Mouse (Mus musculus) kidney, embryonic 15.5 days (tissue): Measurements from ENCODE around the gene Myo16. TPM values are rescaled to one million over a fixed set of nuclear protein-coding genes. Genes with fewer than 3 reads are reported as not detected.

Experiments
- ATAC-seq: fragments of 200-750 bp; cut with Nextera tagmentation; replicated peaks from 2 replicates; pipeline ENCODE4 v1.8.0; 2017; ENCODE audit warnings: moderate TSS enrichment; ENCODE audit not compliant: low FRiP score
- H3K27ac ChIP-seq: fragments of 300-500 bp; sonication (generic); 2 replicates; pipeline ENCODE4 v1.5.1; 2015; ENCODE audit warnings: mild to moderate bottlenecking, inconsistent platforms
- H3K27me3 ChIP-seq: fragments of 300-500 bp; sonication (generic); 2 replicates; pipeline ENCODE4 v1.6.1; 2015; ENCODE audit warnings: inconsistent platforms
- H3K36me3 ChIP-seq: fragments of 300-500 bp; sonication (generic); 2 replicates; pipeline ENCODE4 v1.6.1; 2015; ENCODE audit warnings: inconsistent platforms
- H3K4me1 ChIP-seq: fragments of 300-500 bp; sonication (generic); 2 replicates; pipeline ENCODE4 v1.6.1; 2015; ENCODE audit warnings: inconsistent platforms
- H3K4me2 ChIP-seq: fragments of 300-500 bp; sonication (generic); 2 replicates; pipeline ENCODE4 v1.6.1; 2015; ENCODE audit warnings: moderate library complexity, mild to moderate bottlenecking, inconsistent platforms
- H3K4me3 ChIP-seq: fragments of 300-500 bp; sonication (generic); replicated peaks from 2 replicates; pipeline ENCODE4 v1.5.1; 2015; ENCODE audit warnings: mild to moderate bottlenecking, inconsistent platforms
- H3K9ac ChIP-seq: fragments of 300-500 bp; sonication (generic); 2 replicates; pipeline ENCODE4 v1.6.1; 2015; ENCODE audit warnings: mild to moderate bottlenecking, inconsistent platforms
- H3K9me3 ChIP-seq: fragments of 300-500 bp; sonication (generic); replicated peaks from 2 replicates; pipeline ENCODE4 v1.6.1; 2016; ENCODE audit warnings: inconsistent platforms
- WGBS: fragments of 180-500 bp; shearing (Covaris S2); methylation state at CpG from one replicate; pipeline ENCODE4 v1.1.7; 2015; ENCODE audit warnings: mixed read lengths; 5-methylcytosine and 5-hydroxymethylcytosine counted together
- polyA plus RNA-seq: library from polyadenylated mRNA; unstranded; fragments of >200 nt; fragmentation: Nextera tagmentation; extraction: Ambion mirVana; gene quantifications from 2 replicates; pipeline ENCODE4 v1.2.1, GENCODE M21; 2015

Myo16 gene
- polyA plus RNA-seq, 1 experiment from 2014 or later, result 0.34 TPM

GRCm38 (mm10) chr8:10243344-10243743 is 89.6 kb downstream of the Myo16 start:
- no peaks in the 10 kb centered on the region for H3K36me3 ChIP-seq
- no peak overlapping the region for H3K4me2 ChIP-seq
- H3K27ac ChIP-seq, result no peak overlapping the region
- H3K4me1 ChIP-seq, result 0 out of 2 replicates have a peak, but pooled peaks cover 3% of the 10 kb centered on the region
- H3K4me3 ChIP-seq, result no peak overlapping the region
- H3K27me3 ChIP-seq, result peaks cover 7% of the 10 kb centered on the region
- H3K9me3 ChIP-seq, result no peaks in the 10 kb centered on the region
- ATAC-seq, result no peak
- no peak overlapping the region for H3K9ac ChIP-seq
- WGBS, result 15% methylated on average over 3 of the region's 3 CpGs

GRCm38 (mm10) chr8:10249156-10249555 is 95.4 kb downstream of the Myo16 start:
- H3K27ac ChIP-seq, result no peak overlapping the region
- no peaks in the 10 kb centered on the region for H3K9me3 ChIP-seq
- 3% methylated on average over 15 of the region's 15 CpGs for WGBS
- peaks cover 37% of the 10 kb centered on the region for H3K27me3 ChIP-seq
- no peak overlapping the region for H3K4me2 ChIP-seq
- no peak for ATAC-seq
- no peaks in the 10 kb centered on the region for H3K36me3 ChIP-seq
- H3K9ac ChIP-seq, result no peak overlapping the region
- H3K4me3 ChIP-seq, result no peak overlapping the region
- 0 out of 2 replicates have a peak, but pooled peaks cover 3% of the 10 kb centered on the region for H3K4me1 ChIP-seq

- H3K4me3 ChIP-seq, result no peak overlapping the region
- no peaks in the 10 kb centered on the region for H3K4me1 ChIP-seq
- H3K9me3 ChIP-seq, result no peaks in the 10 kb centered on the region
- H3K4me2 ChIP-seq, result no peak overlapping the region
- H3K36me3 ChIP-seq, result no peaks in the 10 kb centered on the region
- H3K27ac ChIP-seq, result no peak overlapping the region
- no peak for ATAC-seq
- WGBS, result 65% methylated on average over 2 of the region's 2 CpGs
- no peak overlapping the region for H3K9ac ChIP-seq
- peaks cover 8% of the 10 kb centered on the region; the same call in 1 of the 2 replicates for H3K27me3 ChIP-seq
Observed at GRCm38 (mm10) chr8:10255741-10256140, 102.0 kb downstream of the Myo16 start.

GRCm38 (mm10) chr8:10256563-10256962 is 102.9 kb downstream of the Myo16 start:
- Histone ChIP-seq H3K4me2 (no peak overlapping the region), H3K9me3 (no peaks in the 10 kb centered on the region), H3K4me1 (no peaks in the 10 kb centered on the region), H3K4me3 (no peak overlapping the region), H3K36me3 (no peaks in the 10 kb centered on the region), H3K27me3 (0 out of 2 replicates have a peak, but pooled peaks cover under 1% of the 10 kb centered on the region), H3K27ac (no peak overlapping the region), H3K9ac (no peak overlapping the region)
- ATAC-seq, result no peak
- WGBS, result 83% methylated on average over 3 of the region's 3 CpGs

GRCm38 (mm10) chr8:10270094-10270493 is 116.4 kb downstream of the Myo16 start:
- ATAC-seq, result no peak
- no peak overlapping the region for H3K27ac ChIP-seq
- WGBS, result 83% methylated on average over 4 of the region's 4 CpGs
- no peak overlapping the region for H3K4me3 ChIP-seq
- H3K9ac ChIP-seq, result no peak overlapping the region
- H3K36me3 ChIP-seq, result no peaks in the 10 kb centered on the region
- no peaks in the 10 kb centered on the region for H3K4me1 ChIP-seq
- no peaks in the 10 kb centered on the region for H3K9me3 ChIP-seq
- H3K27me3 ChIP-seq, result no peaks in the 10 kb centered on the region
- no peak overlapping the region for H3K4me2 ChIP-seq

GRCm38 (mm10) chr8:10292600-10292999 is 138.9 kb downstream of the Myo16 start:
- ATAC-seq, result no peak
- Histone ChIP-seq H3K4me2 (no peak overlapping the region), H3K4me3 (no peak overlapping the region), H3K9me3 (no peaks in the 10 kb centered on the region), H3K36me3 (no peaks in the 10 kb centered on the region), H3K27ac (no peak overlapping the region), H3K27me3 (no peaks in the 10 kb centered on the region), H3K4me1 (no peaks in the 10 kb centered on the region), H3K9ac (no peak overlapping the region)
- WGBS, result 72% methylated on average over 4 of the region's 4 CpGs

GRCm38 (mm10) chr8:10300797-10301196 is 147.1 kb downstream of the Myo16 start:
- ATAC-seq, result no peak
- Histone ChIP-seq H3K4me1 (no peaks in the 10 kb centered on the region), H3K4me2 (no peak overlapping the region), H3K4me3 (no peak overlapping the region), H3K36me3 (no peaks in the 10 kb centered on the region), H3K27ac (no peak overlapping the region), H3K9ac (no peak overlapping the region), H3K27me3 (no peaks in the 10 kb centered on the region), H3K9me3 (no peaks in the 10 kb centered on the region)
- WGBS, result 49% methylated on average over 3 of the region's 3 CpGs

- WGBS, result 78% methylated on average over 4 of the region's 4 CpGs
- Histone ChIP-seq H3K36me3 (no peaks in the 10 kb centered on the region), H3K4me1 (peaks cover 6% of the 10 kb centered on the region; the same call in 1 of the 2 replicates), H3K9me3 (no peaks in the 10 kb centered on the region), H3K4me2 (no peak overlapping the region), H3K27ac (no peak overlapping the region), H3K9ac (no peak overlapping the region), H3K27me3 (no peaks in the 10 kb centered on the region), H3K4me3 (no peak overlapping the region)
- ATAC-seq, result no peak
Observed at GRCm38 (mm10) chr8:10303061-10303460, 149.3 kb downstream of the Myo16 start.

GRCm38 (mm10) chr8:10303992-10304391 is 150.3 kb downstream of the Myo16 start:
- 82% methylated on average over 3 of the region's 3 CpGs for WGBS
- no peak for ATAC-seq
- H3K9me3 ChIP-seq, result no peaks in the 10 kb centered on the region

GRCm38 (mm10) chr8:10304721-10305120 is 151.0 kb downstream of the Myo16 start:
- no peaks in the 10 kb centered on the region; the same call in 1 of the 2 replicates for H3K27me3 ChIP-seq
- ATAC-seq, result no peak
- H3K9ac ChIP-seq, result no peak overlapping the region
- no peak overlapping the region for H3K4me2 ChIP-seq
- H3K4me3 ChIP-seq, result no peak overlapping the region
- H3K9me3 ChIP-seq, result no peaks in the 10 kb centered on the region
- no peaks in the 10 kb centered on the region for H3K36me3 ChIP-seq
- WGBS, result 83% methylated on average over 1 of the region's 1 CpGs
- H3K4me1 ChIP-seq, result peaks cover 9% of the 10 kb centered on the region; the same call in 1 of the 2 replicates
- no peak overlapping the region for H3K27ac ChIP-seq

More at GRCm38 (mm10) chr8:10303992-10304391, 150.3 kb downstream of the Myo16 start:
- no peaks in the 10 kb centered on the region for H3K27me3 ChIP-seq
- H3K4me1 ChIP-seq, result peaks cover 9% of the 10 kb centered on the region; the same call in 1 of the 2 replicates
- H3K27ac ChIP-seq, result no peak overlapping the region
- no peak overlapping the region for H3K9ac ChIP-seq
- no peak overlapping the region for H3K4me2 ChIP-seq
- no peak overlapping the region for H3K4me3 ChIP-seq
- no peaks in the 10 kb centered on the region for H3K36me3 ChIP-seq

- Histone ChIP-seq H3K4me3 (no peak overlapping the region), H3K4me2 (no peak overlapping the region), H3K27me3 (no peaks in the 10 kb centered on the region; the same call in 1 of the 2 replicates), H3K9ac (no peak overlapping the region), H3K27ac (no peak overlapping the region), H3K4me1 (peaks cover 9% of the 10 kb centered on the region; the same call in 1 of the 2 replicates), H3K9me3 (no peaks in the 10 kb centered on the region), H3K36me3 (no peaks in the 10 kb centered on the region)
- WGBS, result 19% methylated on average over 6 of the region's 6 CpGs
- ATAC-seq, result peak; percentile 43; the same call in 1 of the 2 replicates
Observed at GRCm38 (mm10) chr8:10307345-10307744, 153.6 kb downstream of the Myo16 start.

GRCm38 (mm10) chr8:10307770-10308476 is 154.2 kb downstream of the Myo16 start:
- 22% methylated on average over 12 of the region's 12 CpGs for WGBS
- H3K4me3 ChIP-seq, result no peak overlapping the region
- H3K27ac ChIP-seq, result 0 out of 2 replicates have a peak overlapping the region, but pooled peaks have one; percentile 45
- H3K4me1 ChIP-seq, result peaks cover 9% of the 10 kb centered on the region; the same call in 1 of the 2 replicates
- no peaks in the 10 kb centered on the region; the same call in 1 of the 2 replicates for H3K27me3 ChIP-seq
- H3K36me3 ChIP-seq, result no peaks in the 10 kb centered on the region
- H3K4me2 ChIP-seq, result peak overlapping the region; percentile 19; the same call in 1 of the 2 replicates
- H3K9ac ChIP-seq, result no peak overlapping the region
- ATAC-seq, result 0 out of 2 replicates have a peak, but pooled peaks have one; percentile 12
- no peaks in the 10 kb centered on the region for H3K9me3 ChIP-seq
